Mouse (Mus musculus): Measurements from ENCODE around the gene Slc4a2.

Gene Slc4a2

GRCm38 (mm10) chr5:24394165-24394894 lies 29.3 kb upstream of the Slc4a2 start:
- DNase-seq: peak; percentile 97

GRCm38 (mm10) chr5:24396254-24396653 lies 27.4 kb upstream of the Slc4a2 start:
- peak; percentile 23 for DNase-seq

- no peak for DNase-seq
Measured at GRCm38 (mm10) chr5:24399686-24400085, 24.0 kb upstream of the Slc4a2 start.

GRCm38 (mm10) chr5:24400362-24400761 lies 23.3 kb upstream of the Slc4a2 start:
- DNase-seq: no peak

- DNase-seq: no peak
Measured at GRCm38 (mm10) chr5:24400911-24401605, 22.6 kb upstream of the Slc4a2 start.

- DNase-seq: no peak
Measured at GRCm38 (mm10) chr5:24401969-24402368, 21.7 kb upstream of the Slc4a2 start.

GRCm38 (mm10) chr5:24404594-24405360 lies 18.9 kb upstream of the Slc4a2 start:
- DNase-seq: no peak

- DNase-seq: no peak
Measured at GRCm38 (mm10) chr5:24405389-24405876, 18.2 kb upstream of the Slc4a2 start.

- no peak for DNase-seq
Measured at GRCm38 (mm10) chr5:24408651-24409050, 15.0 kb upstream of the Slc4a2 start.

GRCm38 (mm10) chr5:24409466-24409865 lies 14.2 kb upstream of the Slc4a2 start:
- no peak for DNase-seq

GRCm38 (mm10) chr5:24412063-24412462 lies 11.6 kb upstream of the Slc4a2 start:
- DNase-seq: no peak

GRCm38 (mm10) chr5:24413042-24413693 lies 10.5 kb upstream of the Slc4a2 start, which contains the start of gene Asic3:
Gene Asic3 (plus strand): TSS chr5:24413392.
- DNase-seq: no peak

- no peak for DNase-seq
Measured at GRCm38 (mm10) chr5:24413938-24414337, 9.7 kb upstream of the Slc4a2 start.

GRCm38 (mm10) chr5:24416222-24416736 lies 7.4 kb upstream of the Slc4a2 start:
- DNase-seq: peak; percentile 88

- no peak for DNase-seq
Measured at GRCm38 (mm10) chr5:24417587-24417986, 6.0 kb upstream of the Slc4a2 start.

GRCm38 (mm10) chr5:24420381-24420780 lies 3.3 kb upstream of the Slc4a2 start:
- DNase-seq: no peak

- peak; percentile 64 for DNase-seq
Measured at GRCm38 (mm10) chr5:24424004-24424781, 556 bp downstream of the Slc4a2 start.

- peak; percentile 88 for DNase-seq
Measured at GRCm38 (mm10) chr5:24424861-24425411, 1.3 kb downstream of the Slc4a2 start.

- peak; percentile 59 for DNase-seq
Measured at GRCm38 (mm10) chr5:24425421-24426036, 1.9 kb downstream of the Slc4a2 start.

GRCm38 (mm10) chr5:24426037-24426432 lies 2.4 kb downstream of the Slc4a2 start:
- no peak for DNase-seq

All from lung, postnatal 36 days (tissue).